8 mouse cellular contexts compared by ENCODE assay signal in the genomic region with DNA sequence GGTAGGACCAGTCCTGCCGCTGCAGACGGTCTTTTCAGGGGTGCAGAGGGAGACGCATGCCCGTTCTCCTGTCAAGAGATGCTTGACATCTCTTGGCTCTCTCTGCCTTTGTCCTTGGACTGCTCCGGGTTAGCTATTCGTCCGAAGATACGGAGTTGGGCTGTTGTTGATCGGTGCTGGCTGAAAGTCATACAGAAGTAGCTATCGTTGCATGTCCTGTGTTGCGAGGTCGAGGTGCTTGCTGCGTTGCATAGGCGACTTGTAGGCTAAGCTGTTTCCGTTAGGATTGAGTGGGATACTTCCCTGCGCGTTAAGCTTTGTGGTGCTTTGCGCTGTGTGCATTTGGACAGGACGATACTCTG. TPM values are rescaled to one million over a fixed set of nuclear protein-coding genes. Genes with fewer than 3 reads are reported as not detected.
DNase-seq lines count a peak whose midpoint lies in the region; ATAC-seq and TF ChIP-seq lines count a peak whose summit lies in the region.

No protein-coding gene starts in this region.

- H3K9me3 ChIP-seq in embryonic facial prominence, embryonic 14.5 days (ENCODE audit: control insufficient read depth, low read length): no peaks in the 10 kb centered on the region
- no peaks in the 10 kb centered on the region for H3K9me3 ChIP-seq in hindbrain, embryonic 13.5 days
- no peaks in the 10 kb centered on the region for H3K9me3 ChIP-seq in liver, embryonic 16.5 days (replicated peaks; ENCODE audit: control insufficient read depth, low read length)
- no peaks in the 10 kb centered on the region for H3K9me3 ChIP-seq in stomach, embryonic 15.5 days

- WGBS in spleen, adult 2 months: 2% methylated on average over 19 of the region's 19 CpGs
- under 1% methylated on average over 18 of the region's 19 CpGs for WGBS in embryonic facial prominence, embryonic 14.5 days
- WGBS in hindbrain, embryonic 13.5 days: under 1% methylated on average over 19 of the region's 19 CpGs
- WGBS in liver, embryonic 16.5 days (ENCODE audit: insufficient replicate concordance): under 1% methylated on average over 19 of the region's 19 CpGs
- WGBS in stomach, embryonic 15.5 days: under 1% methylated on average over 19 of the region's 19 CpGs

- TF ChIP-seq CTCF in spleen, adult 2 months (IDR thresholded peaks at IDR 0.05; ENCODE audit: extremely low read depth, insufficient read depth, insufficient read length, insufficient replicate concordance): no peak

- no peaks in the 10 kb centered on the region for H3K27me3 ChIP-seq in spleen, adult 2 months (ENCODE audit: control insufficient read depth, insufficient read depth, low read length)
- no peaks in the 10 kb centered on the region for H3K27me3 ChIP-seq in embryonic facial prominence, embryonic 14.5 days (replicated peaks; ENCODE audit: control insufficient read depth, insufficient read depth, low read length)
- no peaks in the 10 kb centered on the region for H3K27me3 ChIP-seq in hindbrain, embryonic 13.5 days
- H3K27me3 ChIP-seq in liver, embryonic 16.5 days (ENCODE audit: control insufficient read depth, insufficient read depth, low read depth, low read length): no peaks in the 10 kb centered on the region
- no peaks in the 10 kb centered on the region for H3K27me3 ChIP-seq in stomach, embryonic 15.5 days (replicated peaks)

- no peaks in the 10 kb centered on the region for H3K36me3 ChIP-seq in spleen, adult 2 months (ENCODE audit: control insufficient read depth, insufficient read depth, low read length)
- H3K36me3 ChIP-seq in embryonic facial prominence, embryonic 14.5 days (ENCODE audit: control insufficient read depth, insufficient read depth, low read length): peaks cover 14% of the 10 kb centered on the region; the same call in 1 of the 2 replicates
- 0 out of 2 replicates have a peak, but pooled peaks cover 3% of the 10 kb centered on the region for H3K36me3 ChIP-seq in hindbrain, embryonic 13.5 days
- H3K36me3 ChIP-seq in liver, embryonic 16.5 days (ENCODE audit: control insufficient read depth, insufficient read depth): no peaks in the 10 kb centered on the region
- no peaks in the 10 kb centered on the region for H3K36me3 ChIP-seq in stomach, embryonic 15.5 days

- H3K4me3 ChIP-seq in spleen, adult 2 months (ENCODE audit: extremely low read depth, insufficient read depth, insufficient read length): peak overlapping the region; percentile 86
- H3K4me3 ChIP-seq in embryonic facial prominence, embryonic 14.5 days (ENCODE audit: low read depth, low read length): peak overlapping the region; percentile 97
- H3K4me3 ChIP-seq in hindbrain, embryonic 13.5 days: peak overlapping the region; percentile 98
- peak overlapping the region; percentile 90 for H3K4me3 ChIP-seq in liver, embryonic 16.5 days (ENCODE audit: low read depth, low read length)
- H3K4me3 ChIP-seq in stomach, embryonic 15.5 days (replicated peaks): peak overlapping the region; percentile 93

- peak overlapping the region; percentile 71 for H3K4me2 ChIP-seq in embryonic facial prominence, embryonic 14.5 days (ENCODE audit: low read depth, low read length)
- H3K4me2 ChIP-seq in hindbrain, embryonic 13.5 days: peak overlapping the region; percentile 94
- peak overlapping the region; percentile 98 for H3K4me2 ChIP-seq in liver, embryonic 16.5 days (ENCODE audit: low read depth, low read length)
- H3K4me2 ChIP-seq in stomach, embryonic 15.5 days: peak overlapping the region; percentile 81

- DNase-seq in spleen, adult 2 months (ENCODE audit: low read depth in 1 of 2, low spot score in 2 of 2): peak in 1 of 2 experiments; percentile 14
- no peak for DNase-seq in spleen, postnatal 36 days (ENCODE audit: low spot score in 2 of 2)
- DNase-seq in embryonic facial prominence, embryonic 14.5 days (ENCODE audit: low spot score): peak; percentile 35
- DNase-seq in adrenal gland, postnatal 10 days: no peak
- no peak for DNase-seq in left cerebral cortex, adult 8-10 months (ENCODE audit: low spot score in 2 of 2)

- peaks cover 8% of the 10 kb centered on the region; the same call in 1 of the 2 replicates for H3K4me1 ChIP-seq in spleen, adult 2 months (ENCODE audit: control insufficient read depth, insufficient read depth, insufficient read length)
- H3K4me1 ChIP-seq in embryonic facial prominence, embryonic 14.5 days (ENCODE audit: control insufficient read depth, insufficient read depth, low read length): peaks cover 21% of the 10 kb centered on the region
- H3K4me1 ChIP-seq in hindbrain, embryonic 13.5 days (replicated peaks): peaks cover 49% of the 10 kb centered on the region
- peaks cover 47% of the 10 kb centered on the region for H3K4me1 ChIP-seq in liver, embryonic 16.5 days (ENCODE audit: control insufficient read depth, low read depth, low read length)
- H3K4me1 ChIP-seq in stomach, embryonic 15.5 days: peaks cover 25% of the 10 kb centered on the region

- no peak for TF ChIP-seq POLR2A in spleen, adult 2 months (IDR thresholded peaks at IDR 0.05; ENCODE audit: low read depth, low read length)

- peak overlapping the region; percentile 24 for H3K27ac ChIP-seq in spleen, adult 2 months (ENCODE audit: insufficient read depth, low read length)
- H3K27ac ChIP-seq in embryonic facial prominence, embryonic 14.5 days (replicated peaks; ENCODE audit: low read depth, low read length): peak overlapping the region; percentile 99
- H3K27ac ChIP-seq in hindbrain, embryonic 13.5 days: peak overlapping the region; percentile 100
- H3K27ac ChIP-seq in liver, embryonic 16.5 days (ENCODE audit: low read length): peak overlapping the region; percentile 96
- peak overlapping the region; percentile 100 for H3K27ac ChIP-seq in stomach, embryonic 15.5 days

- ATAC-seq in embryonic facial prominence, embryonic 14.5 days (ENCODE audit: low read depth): no peak
- ATAC-seq in hindbrain, embryonic 13.5 days (ENCODE audit: low FRiP score): no peak
- ATAC-seq in liver, embryonic 16.5 days (ENCODE audit: low read depth): no peak
- ATAC-seq in stomach, embryonic 15.5 days (ENCODE audit: insufficient read depth, low FRiP score, low read depth): no peak

- peak overlapping the region; percentile 99 for H3K9ac ChIP-seq in embryonic facial prominence, embryonic 14.5 days (ENCODE audit: low read depth, low read length)
- peak overlapping the region; percentile 99 for H3K9ac ChIP-seq in hindbrain, embryonic 13.5 days
- peak overlapping the region; percentile 95 for H3K9ac ChIP-seq in liver, embryonic 16.5 days (ENCODE audit: low read depth, low read length)
- H3K9ac ChIP-seq in stomach, embryonic 15.5 days: peak overlapping the region; percentile 94

RNA-seq across cellular contexts. Expression of a gene that starts 0.5 kb away (rescaled TPM):
- polyA plus RNA-seq in spleen, adult 2 months (2012; rRNA removed): 10.3 and 10.9 TPM in 2 replicates
- polyA plus RNA-seq in embryonic facial prominence, embryonic 14.5 days (2014; fragmentation: Nextera tagmentation; extraction: Ambion mirVana): 13.7 and 14.4 TPM in 2 replicates
- polyA plus RNA-seq in hindbrain, embryonic 13.5 days (2015; fragmentation: Nextera tagmentation; extraction: Ambion mirVana): 15.7 and 16.0 TPM in 2 replicates
- polyA plus RNA-seq in liver, embryonic 16.5 days (2015; fragmentation: Nextera tagmentation; extraction: Ambion mirVana): 3.9 and 4.2 TPM in 2 replicates
- polyA plus RNA-seq in stomach, embryonic 15.5 days (2015; fragmentation: Nextera tagmentation; extraction: Ambion mirVana): 10.5 and 12.3 TPM in 2 replicates
- 10 to 100 TPM; 10.6 to 12.1 TPM for total RNA-seq in adrenal gland, postnatal 10 days (2021)
- total RNA-seq in left cerebral cortex, adult 8-10 months (2022): 10 to 100 TPM; 10.3 to 12.4 (median 11.7) TPM

RNA-seq across cellular contexts. Expression of a gene that starts 43.8 kb away (rescaled TPM):
- polyA plus RNA-seq in spleen, adult 2 months (2012; rRNA removed): 19.0 and 20.4 TPM in 2 replicates
- polyA plus RNA-seq in embryonic facial prominence, embryonic 14.5 days (2014; fragmentation: Nextera tagmentation; extraction: Ambion mirVana): 46.8 and 53.2 TPM in 2 replicates
- polyA plus RNA-seq in hindbrain, embryonic 13.5 days (2015; fragmentation: Nextera tagmentation; extraction: Ambion mirVana): 47.9 and 50.5 TPM in 2 replicates
- 16.4 and 22.9 TPM in 2 replicates for polyA plus RNA-seq in liver, embryonic 16.5 days (2015; fragmentation: Nextera tagmentation; extraction: Ambion mirVana)
- polyA plus RNA-seq in stomach, embryonic 15.5 days (2015; fragmentation: Nextera tagmentation; extraction: Ambion mirVana): 41.6 and 46.8 TPM in 2 replicates
- total RNA-seq in adrenal gland, postnatal 10 days (2021): 10 to 100 TPM; 44.0 to 76.6 TPM
- total RNA-seq in left cerebral cortex, adult 8-10 months (2022): 10 to 100 TPM; 32.3 to 39.3 (median 38.0) TPM

RNA-seq across cellular contexts. Expression of a gene that starts 43.9 kb away (rescaled TPM):
- polyA plus RNA-seq in spleen, adult 2 months (2012; rRNA removed): 7.5 and 8.4 TPM in 2 replicates
- polyA plus RNA-seq in embryonic facial prominence, embryonic 14.5 days (2014; fragmentation: Nextera tagmentation; extraction: Ambion mirVana): 15.6 and 16.2 TPM in 2 replicates
- 14.7 and 15.3 TPM in 2 replicates for polyA plus RNA-seq in hindbrain, embryonic 13.5 days (2015; fragmentation: Nextera tagmentation; extraction: Ambion mirVana)
- 12.7 and 12.8 TPM in 2 replicates for polyA plus RNA-seq in liver, embryonic 16.5 days (2015; fragmentation: Nextera tagmentation; extraction: Ambion mirVana)
- polyA plus RNA-seq in stomach, embryonic 15.5 days (2015; fragmentation: Nextera tagmentation; extraction: Ambion mirVana): 17.4 and 18.7 TPM in 2 replicates
- 10 to 100 TPM; 13.2 to 19.1 TPM for total RNA-seq in adrenal gland, postnatal 10 days (2021)
- total RNA-seq in left cerebral cortex, adult 8-10 months (2022): 10 to 100 TPM; 21.3 to 24.1 (median 22.7) TPM

Comparison
In these comparisons a context has a peak if more than half of its experiments do, and no peak if none do; other contexts are left out.
1. H3K27ac ChIP-seq: peak in every context shown above with its lines; median percentile 100 in hindbrain, embryonic 13.5 days; 100 in stomach, embryonic 15.5 days; 99 in embryonic facial prominence, embryonic 14.5 days; 96 in liver, embryonic 16.5 days; 24 in spleen, adult 2 months.